Mouse (Mus musculus) neural tube, embryonic 15.5 days (tissue): ENCODE measurements around the gene Stx1b. TPM values are rescaled to one million over a fixed set of nuclear protein-coding genes. Genes with fewer than 3 reads are reported as not detected.

Experiments used
- ATAC-seq: fragments of 200-750 bp; cut with Nextera tagmentation; 2 replicates; pipeline ENCODE4 v1.8.0; 2017; ENCODE audit warnings: mild to moderate bottlenecking, moderate TSS enrichment, moderate library complexity; ENCODE audit not compliant: low FRiP score
- H3K27ac ChIP-seq: fragments of 300-500 bp; sonication (generic); replicated peaks from 2 replicates; pipeline ENCODE4 v1.5.1; 2015; ENCODE audit warnings: mild to moderate bottlenecking, inconsistent platforms
- H3K27me3 ChIP-seq: fragments of 300-500 bp; sonication (generic); replicated peaks from 2 replicates; pipeline ENCODE4 v1.6.1; 2015; ENCODE audit warnings: inconsistent platforms
- H3K36me3 ChIP-seq: fragments of 300-500 bp; sonication (generic); 2 replicates; pipeline ENCODE4 v1.6.1; 2015; ENCODE audit warnings: inconsistent platforms
- H3K4me1 ChIP-seq: fragments of 300-500 bp; sonication (generic); 2 replicates; pipeline ENCODE4 v1.6.1; 2015; ENCODE audit warnings: inconsistent platforms
- H3K4me2 ChIP-seq: fragments of 300-500 bp; sonication (generic); 2 replicates; pipeline ENCODE4 v1.6.1; 2015; ENCODE audit warnings: inconsistent platforms, mild to moderate bottlenecking, moderate library complexity
- H3K4me3 ChIP-seq: fragments of 300-500 bp; sonication (generic); replicated peaks from 2 replicates; pipeline ENCODE4 v1.5.1; 2015; ENCODE audit warnings: mild to moderate bottlenecking, inconsistent platforms
- H3K9ac ChIP-seq: fragments of 300-500 bp; sonication (generic); replicated peaks from 2 replicates; pipeline ENCODE4 v1.6.1; 2015; ENCODE audit warnings: mild to moderate bottlenecking, inconsistent platforms
- H3K9me3 ChIP-seq: fragments of 300-500 bp; sonication (generic); replicated peaks from 2 replicates; pipeline ENCODE4 v1.6.1; 2016; ENCODE audit warnings: inconsistent platforms
- WGBS: fragments of 180-500 bp; shearing (Covaris S2); methylation state at CpG from one replicate; pipeline ENCODE4 v1.1.7; 2015; ENCODE audit warnings: mixed read lengths; 5-methylcytosine and 5-hydroxymethylcytosine counted together
- polyA plus RNA-seq: library from polyadenylated mRNA; unstranded; fragments of >200 nt; fragmentation: Nextera tagmentation; extraction: Ambion mirVana; gene quantifications from 2 replicates; pipeline ENCODE4 v1.2.1, GENCODE M21; 2015

The Stx1b gene
- polyA plus RNA-seq, 1 experiment from 2014 or later = 70.8 TPM

GRCm38 (mm10) chr7:127772557-127772956 is 51.8 kb downstream of the Stx1b start:
- Histone ChIP-seq H3K27ac (no peak overlapping the region), H3K4me1 (peaks cover 41% of the 10 kb centered on the region), H3K9me3 (no peaks in the 10 kb centered on the region), H3K36me3 (peaks cover 13% of the 10 kb centered on the region), H3K4me2 (no peak overlapping the region), H3K27me3 (no peaks in the 10 kb centered on the region), H3K9ac (no peak overlapping the region), H3K4me3 (no peak overlapping the region)
- WGBS = 78% methylated on average over 1 of the region's 1 CpGs
- ATAC-seq = no peak

GRCm38 (mm10) chr7:127772080-127772479 is 52.3 kb downstream of the Stx1b start:
- ATAC-seq = no peak
- 86% methylated on average over 3 of the region's 3 CpGs for WGBS
- H3K4me1 ChIP-seq = peaks cover 41% of the 10 kb centered on the region
- no peaks in the 10 kb centered on the region for H3K27me3 ChIP-seq
- H3K4me2 ChIP-seq = no peak overlapping the region
- H3K27ac ChIP-seq = no peak overlapping the region
- H3K4me3 ChIP-seq = no peak overlapping the region
- peaks cover 18% of the 10 kb centered on the region for H3K36me3 ChIP-seq
- H3K9me3 ChIP-seq = no peaks in the 10 kb centered on the region
- no peak overlapping the region for H3K9ac ChIP-seq

GRCm38 (mm10) chr7:127771262-127771661 is 53.1 kb downstream of the Stx1b start:
- WGBS = 74% methylated on average over 5 of the region's 5 CpGs
- no peaks in the 10 kb centered on the region for H3K9me3 ChIP-seq
- H3K36me3 ChIP-seq = peaks cover 26% of the 10 kb centered on the region
- no peak for ATAC-seq
- no peak overlapping the region for H3K4me3 ChIP-seq
- H3K27ac ChIP-seq = no peak overlapping the region
- no peaks in the 10 kb centered on the region for H3K27me3 ChIP-seq
- no peak overlapping the region for H3K9ac ChIP-seq
- 0 out of 2 replicates have a peak overlapping the region, but pooled peaks have one; percentile 77 for H3K4me2 ChIP-seq
- peaks cover 41% of the 10 kb centered on the region for H3K4me1 ChIP-seq

DNA sequence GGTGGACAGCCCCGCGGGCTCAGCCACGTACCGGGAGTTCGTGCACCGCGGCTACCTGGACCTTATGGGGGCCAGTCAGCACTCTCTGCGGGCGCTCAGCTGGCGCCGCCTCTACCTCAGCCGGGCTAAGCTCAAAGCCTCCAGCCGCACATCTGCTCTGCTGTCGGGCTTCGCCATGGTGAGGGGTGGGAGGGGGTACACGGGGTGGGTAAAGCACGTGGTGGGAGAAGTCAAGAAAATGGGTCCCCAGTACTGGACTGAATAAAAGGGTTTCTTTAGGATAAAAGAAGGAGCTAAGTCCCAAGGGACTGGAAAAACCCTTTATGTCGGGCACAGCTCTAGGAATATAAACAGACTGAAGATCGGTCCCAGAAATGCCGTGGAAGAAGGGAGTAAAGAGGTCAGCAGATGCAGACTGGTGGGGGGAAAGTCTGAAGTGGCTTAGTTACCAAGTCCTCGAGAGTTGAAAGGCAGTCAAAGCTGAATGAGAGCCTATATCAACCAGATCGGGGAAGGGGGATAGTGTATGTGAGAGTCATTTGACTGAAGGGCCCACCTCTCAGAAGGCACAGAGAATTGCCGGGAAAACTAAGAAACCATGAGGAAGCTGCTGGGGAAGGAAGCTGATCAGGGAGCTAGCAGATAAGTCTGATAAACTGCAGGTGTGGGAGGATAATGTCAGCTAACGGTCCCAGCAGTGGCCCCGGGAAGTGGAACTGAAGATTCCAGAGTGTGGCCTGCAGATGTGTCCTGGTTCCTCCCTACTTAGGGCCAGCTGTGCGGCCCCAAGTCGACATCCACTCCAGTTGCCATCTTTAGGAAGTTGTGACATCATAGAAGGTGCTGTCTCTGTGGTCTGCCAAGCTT is 54.1 kb downstream of the Stx1b start:
- Histone ChIP-seq H3K4me2 (peak overlapping the region; percentile 77), H3K27ac (peak overlapping the region; percentile 82), H3K27me3 (no peaks in the 10 kb centered on the region), H3K4me3 (peak overlapping the region; percentile 51), H3K9ac (peak overlapping the region; percentile 60), H3K4me1 (peaks cover 35% of the 10 kb centered on the region), H3K9me3 (no peaks in the 10 kb centered on the region), H3K36me3 (peaks cover 36% of the 10 kb centered on the region)
- peak; percentile 13; the same call in 1 of the 2 replicates for ATAC-seq
- 5% methylated on average over 27 of the region's 27 CpGs for WGBS

DNA sequence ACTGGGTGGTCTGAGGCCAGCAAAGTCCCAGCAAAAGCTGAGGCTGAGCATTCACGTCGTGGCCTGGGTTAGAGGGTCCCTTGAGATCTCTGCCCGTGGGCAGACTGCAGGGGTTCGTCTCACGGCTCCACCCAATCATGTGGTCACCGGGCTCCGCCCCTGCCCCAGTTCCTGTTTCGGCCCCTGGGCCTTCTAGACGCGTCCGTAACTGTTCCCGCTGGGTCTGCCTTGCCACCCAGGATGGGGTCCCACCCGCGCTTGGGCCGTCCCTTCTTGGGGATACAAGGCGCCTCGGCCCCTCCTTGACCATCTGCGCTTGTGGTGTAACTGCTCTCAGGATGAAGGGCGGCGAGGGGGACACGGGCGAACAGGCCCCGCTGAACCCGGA is 54.7 kb downstream of the Stx1b start, which contains the start of gene Orai3:
Gene Orai3 (plus strand): TSS at position 165 of the 388 bp plus-strand sequence.
- 0% methylated on average over 24 of the region's 24 CpGs for WGBS
- H3K27me3 ChIP-seq = no peaks in the 10 kb centered on the region

GRCm38 (mm10) chr7:127768997-127769593 is 55.3 kb downstream of the Stx1b start:
- Histone ChIP-seq H3K27ac (peak overlapping the region; percentile 82), H3K9ac (peak overlapping the region; percentile 43; the same call in 1 of the 2 replicates), H3K36me3 (peaks cover 48% of the 10 kb centered on the region), H3K9me3 (no peaks in the 10 kb centered on the region), H3K27me3 (no peaks in the 10 kb centered on the region), H3K4me2 (peak overlapping the region; percentile 77), H3K4me1 (peaks cover 35% of the 10 kb centered on the region), H3K4me3 (peak overlapping the region; percentile 51)
- under 1% methylated on average over 16 of the region's 16 CpGs for WGBS
- peak; percentile 87 for ATAC-seq

More for the DNA sequence above, 54.7 kb downstream of the Stx1b start, which contains the start of gene Orai3:
- Histone ChIP-seq H3K9ac (peak within 1 kb of the TSS; percentile 60), H3K4me3 (peak within 1 kb of the TSS; percentile 51), H3K27ac (peak within 1 kb of the TSS; percentile 82), H3K36me3 (peaks cover 42% of the 10 kb centered on the region), H3K4me1 (peaks cover 35% of the 10 kb centered on the region), H3K9me3 (no peaks in the 10 kb centered on the region), H3K4me2 (peak within 1 kb of the TSS; percentile 77)
- ATAC-seq = peak; percentile 63

DNA sequence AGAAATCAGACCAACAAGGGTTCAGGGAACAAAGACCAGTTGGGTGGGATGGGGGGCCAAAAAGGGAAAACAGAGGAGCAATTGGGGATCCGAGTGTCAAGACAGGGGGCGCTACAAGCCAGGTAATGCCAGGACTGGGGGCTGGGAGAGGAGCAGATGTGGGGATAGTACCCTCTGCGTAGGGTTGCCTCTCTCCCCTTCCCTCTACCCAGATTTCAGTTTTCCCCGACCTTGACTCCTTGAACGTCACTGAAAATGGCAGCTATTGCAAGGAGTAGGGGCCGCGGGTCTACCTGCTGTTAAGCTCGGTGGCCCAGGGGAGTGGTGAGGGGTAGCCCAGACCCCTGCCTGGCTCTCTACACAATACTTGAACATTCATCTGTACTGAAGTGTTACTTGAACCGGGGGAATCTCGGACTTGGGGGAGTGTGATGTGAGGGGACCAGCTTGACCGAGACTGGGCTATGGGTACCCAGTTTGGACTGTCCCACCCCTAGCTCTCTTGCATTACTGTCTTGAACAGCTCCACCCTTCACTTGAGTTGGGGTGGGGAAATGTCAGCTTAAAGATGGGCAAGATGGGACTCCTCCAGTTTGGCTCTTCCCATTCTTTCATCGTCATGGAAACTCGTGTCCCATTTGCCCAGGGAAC is 55.9 kb downstream of the Stx1b start:
- Histone ChIP-seq H3K9me3 (no peaks in the 10 kb centered on the region), H3K4me3 (no peak overlapping the region; the same call in 1 of the 2 replicates), H3K27ac (peak overlapping the region; percentile 45), H3K27me3 (no peaks in the 10 kb centered on the region), H3K36me3 (peaks cover 54% of the 10 kb centered on the region), H3K9ac (no peak overlapping the region), H3K4me1 (peaks cover 32% of the 10 kb centered on the region), H3K4me2 (no peak overlapping the region)
- 50% methylated on average over 12 of the region's 13 CpGs for WGBS
- ATAC-seq = peak; percentile 16

DNA sequence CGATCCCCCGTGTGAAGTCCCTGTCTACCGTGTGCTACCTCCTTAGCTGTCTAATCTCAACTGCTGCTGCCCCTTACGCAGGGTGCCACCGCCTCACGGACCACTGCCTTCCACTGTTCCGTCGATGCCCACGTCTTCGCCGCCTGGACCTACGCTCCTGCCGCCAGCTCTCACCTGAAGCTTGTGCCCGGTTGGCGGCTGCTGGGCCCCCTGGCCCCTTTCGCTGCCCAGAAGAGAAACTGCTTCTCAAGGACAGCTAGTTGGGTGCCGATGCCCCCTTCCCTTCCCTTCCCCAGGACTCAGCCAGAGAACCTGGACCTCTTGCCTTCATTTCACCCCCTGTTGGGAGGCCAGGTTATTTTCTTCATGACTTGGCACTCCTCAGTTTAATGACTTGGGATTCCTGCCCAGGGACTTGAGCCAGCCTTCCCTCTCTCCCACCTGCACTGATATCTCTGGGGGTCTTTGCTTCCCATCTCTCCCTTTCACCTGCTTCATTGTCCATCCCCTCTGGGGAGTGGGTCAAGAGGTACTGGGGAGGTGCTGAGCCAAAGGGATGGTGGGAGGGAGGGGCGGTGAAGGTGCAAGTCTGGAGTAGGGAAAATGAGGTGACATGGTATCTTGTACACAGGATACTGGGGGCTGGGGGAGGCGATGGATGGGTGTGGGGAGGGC is 56.5 kb downstream of the Stx1b start:
- WGBS = 93% methylated on average over 19 of the region's 19 CpGs
- no peak overlapping the region for H3K9ac ChIP-seq
- peaks cover 32% of the 10 kb centered on the region for H3K4me1 ChIP-seq
- peaks cover 58% of the 10 kb centered on the region for H3K36me3 ChIP-seq
- peak overlapping the region; percentile 45; the same call in 1 of the 2 replicates for H3K27ac ChIP-seq
- no peak overlapping the region for H3K4me3 ChIP-seq
- H3K9me3 ChIP-seq = no peaks in the 10 kb centered on the region
- ATAC-seq = no peak
- no peaks in the 10 kb centered on the region for H3K27me3 ChIP-seq
- no peak overlapping the region for H3K4me2 ChIP-seq

DNA sequence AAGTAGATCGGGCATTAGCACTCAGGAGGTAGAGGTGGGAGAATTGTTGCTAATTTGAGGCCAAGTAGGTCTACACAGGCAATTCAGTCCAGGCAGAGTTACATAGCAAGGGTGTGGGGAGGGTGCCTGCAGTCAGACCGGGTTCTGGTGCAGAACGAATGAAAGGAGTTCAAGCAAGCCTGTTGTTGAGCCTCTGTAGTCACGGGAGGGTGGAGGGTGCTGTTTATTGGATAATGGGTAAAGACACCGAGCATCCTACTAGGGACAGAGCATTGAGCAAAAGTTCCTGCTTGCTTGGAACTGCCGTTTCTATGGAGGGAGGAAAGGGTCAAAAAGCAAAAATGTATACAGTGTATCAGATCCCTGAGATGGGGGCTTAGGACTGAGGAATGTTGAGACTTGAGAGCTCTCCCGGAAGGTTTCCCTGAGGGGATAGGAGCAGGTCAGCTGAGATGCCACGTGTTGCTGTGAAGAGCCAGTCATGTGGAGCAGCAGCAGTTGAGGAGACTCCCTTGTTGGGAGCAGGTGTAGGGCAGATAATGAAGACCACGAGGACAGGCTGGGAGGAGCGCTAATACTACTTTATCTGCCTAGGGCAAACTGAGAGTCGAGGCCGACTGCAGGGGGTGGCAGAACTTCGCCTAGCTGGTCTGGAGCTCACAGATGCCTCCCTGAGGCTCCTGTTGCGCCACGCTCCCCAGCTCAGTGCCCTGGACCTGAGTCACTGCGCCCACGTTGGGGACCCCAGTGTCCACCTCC is 57.3 kb downstream of the Stx1b start:
- Histone ChIP-seq H3K27me3 (no peaks in the 10 kb centered on the region), H3K36me3 (peaks cover 66% of the 10 kb centered on the region), H3K4me3 (no peak overlapping the region), H3K9ac (no peak overlapping the region), H3K4me2 (no peak overlapping the region), H3K27ac (no peak overlapping the region), H3K4me1 (peaks cover 32% of the 10 kb centered on the region), H3K9me3 (no peaks in the 10 kb centered on the region)
- WGBS = 85% methylated on average over 17 of the region's 17 CpGs
- ATAC-seq = no peak

DNA sequence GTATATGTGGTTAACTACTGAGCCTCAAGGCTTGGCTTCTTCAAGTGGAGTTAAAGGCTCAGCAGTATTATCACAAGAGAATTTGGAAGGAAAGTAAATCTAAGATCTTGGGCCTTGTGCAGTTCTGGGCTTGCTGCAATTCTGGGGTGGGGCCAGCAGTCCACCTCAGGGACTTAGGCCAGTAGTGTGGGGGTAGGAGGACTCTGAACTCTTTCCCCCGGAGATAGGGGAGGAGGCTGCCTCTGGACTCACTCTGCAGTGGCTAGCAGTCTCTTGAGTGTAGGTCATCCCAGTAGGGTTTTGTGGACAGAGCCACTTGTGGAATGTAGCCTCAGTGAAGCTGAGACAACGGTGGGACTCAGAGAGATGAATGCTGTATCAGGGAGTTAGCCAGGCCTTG is 58.6 kb downstream of the Stx1b start:
- Histone ChIP-seq H3K4me2 (no peak overlapping the region), H3K36me3 (peaks cover 66% of the 10 kb centered on the region), H3K9me3 (no peaks in the 10 kb centered on the region), H3K27ac (no peak overlapping the region), H3K27me3 (no peaks in the 10 kb centered on the region), H3K4me3 (no peak overlapping the region), H3K4me1 (peaks cover 27% of the 10 kb centered on the region), H3K9ac (no peak overlapping the region)
- no peak for ATAC-seq
- WGBS = 98% methylated on average over 2 of the region's 2 CpGs
